Mouse (Mus musculus) retina, embryonic 14.5 days (tissue): ENCODE data around the gene Sobp.

Source experiments
- DNase-seq: peaks from one replicate; pipeline ENCODE4 v3.0.0-alpha.2; 2015; ENCODE audit warnings: low spot score

Gene Sobp

GRCm38 (mm10) chr10:43174326-43175155 lies at the start of gene Sobp, which contains the start of gene 9030612E09Rik:
Gene Sobp (minus strand): TSS chr10:43174530.
Gene 9030612E09Rik (plus strand): TSS chr10:43174704.
- peak; percentile 68 for DNase-seq

DNA sequence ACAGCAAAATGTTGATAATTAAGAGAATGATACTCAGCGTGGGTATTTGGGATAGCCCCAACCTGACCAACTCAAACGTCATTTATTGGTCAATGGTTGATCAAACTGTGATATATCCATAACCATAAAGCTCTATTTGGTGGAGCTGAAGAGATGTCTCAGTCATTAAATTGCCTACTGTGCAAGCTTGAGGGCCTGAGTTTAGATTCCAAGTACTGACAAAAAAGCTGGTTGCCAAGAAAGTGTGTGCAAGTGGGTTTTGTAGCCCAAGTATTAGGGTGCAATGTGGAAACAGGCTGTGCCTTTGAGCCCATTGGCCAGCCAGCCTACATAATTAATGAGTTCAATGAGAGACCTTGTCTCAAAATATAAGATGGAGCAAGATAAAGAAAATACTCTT lies 49.1 kb upstream of the Sobp start:
- no peak for DNase-seq

DNA sequence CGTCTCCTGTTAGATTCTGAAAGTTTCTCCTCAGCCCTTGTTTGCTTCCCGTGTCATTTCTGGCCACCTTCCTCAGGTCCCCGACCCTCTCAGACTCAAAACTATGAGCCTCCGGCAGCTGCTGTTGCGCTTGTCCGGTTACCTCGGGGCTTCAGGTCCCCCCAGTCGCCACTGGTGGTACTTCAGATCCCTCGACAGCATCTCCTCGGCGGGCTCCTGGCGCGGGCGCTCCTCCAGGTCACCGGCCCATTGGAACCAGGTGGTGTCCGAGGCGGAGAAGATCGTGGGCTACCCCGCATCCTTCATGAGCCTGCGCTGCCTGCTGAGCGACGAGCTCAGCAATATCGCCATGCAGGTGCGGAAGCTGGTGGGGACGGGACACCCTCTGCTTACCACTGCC lies 47.3 kb upstream of the Sobp start:
- DNase-seq, result no peak

DNA sequence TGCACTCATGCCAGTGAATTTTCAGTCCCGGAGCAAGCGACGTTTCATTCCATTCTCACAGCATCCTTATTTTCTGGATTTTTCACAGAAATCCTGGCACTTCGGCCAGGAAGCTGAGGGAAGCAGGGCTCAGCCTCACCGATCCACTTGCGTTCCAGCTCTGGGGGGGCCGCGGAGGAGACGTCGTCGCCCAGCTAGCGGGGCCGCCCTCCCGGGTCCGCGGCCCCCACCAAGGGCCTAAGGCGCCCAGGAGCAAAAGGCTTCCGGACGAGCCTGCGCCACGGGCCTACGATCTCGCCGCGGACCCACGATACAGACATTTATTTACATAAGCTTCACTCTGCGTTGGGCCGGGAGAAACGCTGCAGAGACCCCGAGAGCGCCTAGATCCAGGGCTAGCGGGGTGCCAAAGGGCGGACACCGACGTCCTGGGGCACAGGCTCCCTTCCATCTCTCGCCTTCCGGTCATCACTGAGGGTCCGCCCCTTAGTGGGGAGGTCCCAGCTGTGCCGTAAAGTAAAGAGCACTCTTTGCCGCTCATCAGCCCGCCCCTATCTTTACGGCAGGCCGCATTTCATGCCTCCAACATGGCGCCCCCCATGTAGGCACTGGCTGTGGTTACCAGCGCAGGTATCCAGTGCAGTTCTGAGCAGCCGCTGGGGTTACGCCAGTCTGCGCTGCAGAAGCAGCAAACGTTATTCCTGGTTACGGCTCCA lies 46.7 kb upstream of the Sobp start, which contains the start of gene Pdss2:
TSS of gene Pdss2 (plus strand) at position 577 of the 716 bp plus-strand sequence.
- DNase-seq, result peak; percentile 96

DNA sequence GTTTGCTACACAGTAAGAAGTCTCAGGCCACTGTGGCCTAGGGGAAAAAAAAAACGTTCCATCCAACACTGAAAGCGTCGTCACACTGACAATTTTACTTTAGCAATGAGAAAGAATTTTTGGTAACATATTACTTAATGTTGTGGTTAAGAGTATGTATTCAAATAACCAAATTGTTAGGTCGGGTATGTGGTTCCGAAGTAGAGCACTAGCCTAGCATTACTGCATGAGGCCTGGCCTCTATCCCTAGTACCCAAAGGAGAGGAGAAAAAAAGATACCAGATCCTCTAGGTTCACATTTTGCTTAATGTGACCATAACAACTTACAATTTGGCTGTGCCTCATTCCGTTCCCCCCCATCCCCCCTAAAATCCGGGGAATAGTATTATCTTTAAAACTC lies 46.1 kb upstream of the Sobp start:
- peak; percentile 32 for DNase-seq

DNA sequence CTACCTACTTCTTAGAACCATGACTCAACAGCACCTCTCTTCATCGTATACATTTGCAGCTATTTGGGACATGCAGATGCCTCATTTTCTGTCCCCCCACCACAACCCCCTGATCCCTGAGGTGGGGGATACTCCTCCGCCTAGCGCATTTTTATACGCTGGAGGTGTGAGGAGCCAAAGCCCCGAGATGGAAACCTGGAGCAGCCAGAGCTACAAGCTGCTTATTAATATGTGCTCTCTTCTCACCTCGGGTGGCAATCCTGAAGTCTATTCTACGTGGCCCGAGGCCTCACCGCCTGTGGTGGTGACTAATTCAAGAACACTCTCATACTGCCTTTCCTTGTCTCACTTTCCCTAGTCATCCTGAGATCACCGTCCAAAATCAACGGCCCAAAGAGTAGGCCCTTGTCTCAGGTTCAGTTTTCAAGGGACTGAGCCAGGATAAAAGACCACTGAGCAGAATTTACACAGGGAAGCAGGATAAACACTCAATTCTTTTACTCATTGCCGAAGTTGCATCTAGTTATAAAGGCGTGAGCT lies 43.1 kb upstream of the Sobp start:
- DNase-seq, result no peak

- peak; percentile 51 for DNase-seq
Measured at GRCm38 (mm10) chr10:43211866-43212265, 37.5 kb upstream of the Sobp start.

GRCm38 (mm10) chr10:43203865-43204264 lies 29.5 kb upstream of the Sobp start:
- DNase-seq, result no peak

- DNase-seq, result no peak
Measured at GRCm38 (mm10) chr10:43200206-43200605, 25.9 kb upstream of the Sobp start.

- DNase-seq, result no peak
Measured at GRCm38 (mm10) chr10:43180313-43180912, 6.1 kb upstream of the Sobp start.

- peak; percentile 61 for DNase-seq
Measured at GRCm38 (mm10) chr10:43175156-43175601, 849 bp upstream of the Sobp start.

GRCm38 (mm10) chr10:43173828-43174325 lies 453 bp downstream of the Sobp start:
- no peak for DNase-seq

- DNase-seq, result peak; percentile 71
Measured at GRCm38 (mm10) chr10:43173141-43173827, 1.0 kb downstream of the Sobp start.

DNA sequence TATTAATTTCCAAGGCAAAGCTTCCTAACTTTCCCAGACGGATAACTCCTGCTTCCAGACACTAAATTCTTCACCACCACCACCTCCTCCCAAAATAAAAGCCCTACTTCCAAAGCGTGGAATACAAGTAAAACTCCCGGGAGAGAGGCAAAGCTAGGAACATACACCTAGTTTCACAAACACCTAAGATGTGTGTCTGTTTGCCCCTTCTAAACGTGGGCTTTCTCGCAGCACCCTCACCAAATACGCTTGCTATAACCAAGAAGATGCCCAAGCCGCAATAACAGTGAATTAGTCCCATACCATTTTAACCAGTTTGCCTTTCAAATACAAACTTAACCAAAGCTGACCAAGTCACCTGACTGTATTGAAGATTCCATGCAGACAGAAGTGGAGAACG lies 1.8 kb downstream of the Sobp start:
- DNase-seq, result no peak

DNA sequence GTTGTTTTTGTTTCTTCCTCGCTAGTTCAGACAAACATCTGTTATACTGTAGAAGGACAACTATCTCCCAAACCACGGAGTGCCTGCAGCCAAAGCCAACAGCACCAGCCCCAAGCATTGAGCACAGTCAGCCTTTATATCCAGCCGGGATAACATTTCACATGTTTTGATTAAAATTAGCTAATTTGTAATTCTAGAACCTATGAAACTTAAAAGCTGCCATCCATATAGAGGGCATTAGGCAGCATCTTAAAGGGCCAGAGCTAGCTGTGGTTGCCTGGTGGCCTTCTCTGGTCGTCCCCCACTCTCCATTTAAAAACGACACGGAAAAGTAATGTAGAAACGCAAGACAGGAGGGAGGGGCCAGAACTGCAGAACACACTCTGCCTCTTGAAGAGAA lies 2.3 kb downstream of the Sobp start:
- peak; percentile 21 for DNase-seq

DNA sequence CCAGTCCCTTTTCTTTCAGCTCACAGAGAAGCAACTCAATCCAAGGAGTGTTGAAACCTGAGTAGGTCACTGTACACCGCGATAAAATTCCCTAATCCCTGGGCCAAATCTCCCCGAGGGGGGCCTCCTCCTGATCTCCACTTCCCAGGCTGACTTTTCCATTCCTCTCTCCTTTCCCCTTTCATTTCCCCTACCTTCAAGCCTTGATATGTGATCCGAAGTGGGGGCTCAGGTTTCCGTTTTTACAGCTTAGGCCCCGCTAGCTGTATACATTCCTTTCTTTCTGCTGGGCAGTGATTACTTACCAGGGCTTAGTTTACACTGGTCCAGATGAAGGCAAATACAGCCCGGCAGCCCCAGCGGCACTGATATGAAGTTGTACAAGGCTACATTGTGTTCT lies 3.2 kb downstream of the Sobp start:
- peak; percentile 27 for DNase-seq

DNA sequence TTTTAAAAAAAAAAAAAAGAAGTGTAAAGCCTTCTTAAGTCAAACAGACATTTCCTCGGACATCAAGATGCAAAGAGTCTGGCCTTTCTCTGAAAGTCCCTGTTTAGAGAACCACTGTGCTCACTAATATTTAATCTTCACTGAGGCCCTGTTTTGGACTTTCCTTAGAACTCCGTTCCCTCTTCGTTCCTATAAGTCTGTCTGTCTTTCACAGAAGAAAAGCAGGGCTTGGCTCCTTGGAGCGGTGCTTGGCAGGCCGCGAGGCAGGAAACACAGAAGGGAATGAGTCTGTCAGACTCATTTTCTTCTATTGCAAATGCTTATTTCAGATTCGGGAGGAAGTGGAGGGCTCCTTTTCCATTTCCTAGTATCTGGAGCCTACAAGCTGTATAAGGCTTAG lies 5.5 kb downstream of the Sobp start:
- DNase-seq, result no peak

GRCm38 (mm10) chr10:43166817-43167216 lies 7.5 kb downstream of the Sobp start:
- DNase-seq, result no peak

GRCm38 (mm10) chr10:43166146-43166545 lies 8.2 kb downstream of the Sobp start:
- DNase-seq, result no peak

DNA sequence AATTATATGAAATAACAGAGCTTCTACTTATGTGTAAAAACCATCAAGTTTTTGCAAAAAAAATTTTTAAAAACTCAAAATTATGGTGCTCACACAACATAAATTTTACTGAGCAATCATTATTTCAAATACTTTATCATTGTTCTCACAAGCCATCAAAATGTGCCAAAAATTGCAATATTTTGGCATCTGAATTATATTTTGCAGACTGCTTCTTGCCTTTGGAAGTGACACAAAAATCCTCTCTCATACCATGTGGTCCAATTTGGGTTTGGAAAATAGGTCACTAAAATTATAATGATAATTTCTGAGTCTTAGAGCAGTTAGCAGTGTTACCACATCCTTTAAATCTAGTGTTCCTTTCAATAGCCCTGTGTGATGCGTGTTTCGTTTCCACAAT lies 9.9 kb downstream of the Sobp start:
- no peak for DNase-seq

GRCm38 (mm10) chr10:43162318-43162717 lies 12.0 kb downstream of the Sobp start:
- no peak for DNase-seq

DNA sequence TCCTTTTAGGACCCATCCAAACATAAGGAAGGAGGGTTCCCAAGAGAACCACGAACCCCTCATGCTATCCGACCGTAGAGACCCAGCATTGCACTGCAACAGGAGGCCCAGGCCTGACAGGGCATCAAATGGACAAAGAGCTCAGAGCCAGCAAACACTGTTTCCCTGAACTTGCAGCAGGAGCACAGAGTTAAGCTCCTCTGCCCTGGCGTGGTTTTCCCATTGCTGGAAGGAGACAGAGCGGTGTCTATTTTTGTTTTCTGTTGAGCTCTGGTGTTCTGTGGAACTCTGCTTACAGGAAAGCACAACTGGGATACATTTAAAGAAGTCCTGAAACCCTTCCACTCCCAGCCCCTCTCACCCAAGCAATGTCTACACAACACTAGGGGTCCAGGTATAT lies 15.0 kb downstream of the Sobp start:
- DNase-seq, result no peak
